Mouse (Mus musculus) midbrain, embryonic 15.5 days (tissue): ENCODE measurements around the gene Il2rg. TPM values are rescaled to one million over a fixed set of nuclear protein-coding genes. Genes with fewer than 3 reads are reported as not detected.
A peak's percentile ranks its signal among the peaks of the same experiment; 100 is the strongest.

Experiments used
- ATAC-seq: fragments of 200-750 bp; cut with Nextera tagmentation; replicated peaks from 2 replicates; pipeline ENCODE4 v1.8.0; 2017; ENCODE audit warnings: moderate TSS enrichment
- H3K27ac ChIP-seq: fragments of 300-500 bp; sonication (generic); 2 replicates; pipeline ENCODE4 v1.5.1; 2015; ENCODE audit warnings: mild to moderate bottlenecking, inconsistent platforms
- H3K27me3 ChIP-seq: fragments of 300-500 bp; sonication (generic); replicated peaks from 2 replicates; pipeline ENCODE4 v1.6.1; 2015; ENCODE audit warnings: inconsistent platforms
- H3K36me3 ChIP-seq: fragments of 300-500 bp; sonication (generic); replicated peaks from 2 replicates; pipeline ENCODE4 v1.6.1; 2015; ENCODE audit warnings: inconsistent platforms
- H3K4me1 ChIP-seq: fragments of 300-500 bp; sonication (generic); 2 replicates; pipeline ENCODE4 v1.6.1; 2015; ENCODE audit warnings: inconsistent platforms
- H3K4me2 ChIP-seq: fragments of 300-500 bp; sonication (generic); 2 replicates; pipeline ENCODE4 v1.6.1; 2015; ENCODE audit warnings: inconsistent platforms, mild to moderate bottlenecking, moderate library complexity
- H3K4me3 ChIP-seq: fragments of 300-500 bp; sonication (generic); 2 replicates; pipeline ENCODE4 v1.5.1; 2015; ENCODE audit warnings: mild to moderate bottlenecking, inconsistent platforms
- H3K9ac ChIP-seq: fragments of 300-500 bp; sonication (generic); 2 replicates; pipeline ENCODE4 v1.6.1; 2015; ENCODE audit warnings: mild to moderate bottlenecking, inconsistent platforms
- H3K9me3 ChIP-seq: fragments of 300-500 bp; sonication (generic); 2 replicates; pipeline ENCODE4 v1.6.1; 2016; ENCODE audit warnings: inconsistent platforms
- WGBS: fragments of 180-500 bp; shearing (Covaris S2); methylation state at CpG from one replicate; pipeline ENCODE4 v1.1.7; 2015; ENCODE audit warnings: mixed read lengths; 5-methylcytosine and 5-hydroxymethylcytosine counted together
- polyA plus RNA-seq: library from polyadenylated mRNA; unstranded; fragments of >200 nt; fragmentation: Nextera tagmentation; extraction: Ambion mirVana; gene quantifications from 2 replicates; pipeline ENCODE4 v1.2.1, GENCODE M21; 2015

Il2rg gene
- polyA plus RNA-seq, 1 experiment from 2014 or later: 7.2 TPM

DNA sequence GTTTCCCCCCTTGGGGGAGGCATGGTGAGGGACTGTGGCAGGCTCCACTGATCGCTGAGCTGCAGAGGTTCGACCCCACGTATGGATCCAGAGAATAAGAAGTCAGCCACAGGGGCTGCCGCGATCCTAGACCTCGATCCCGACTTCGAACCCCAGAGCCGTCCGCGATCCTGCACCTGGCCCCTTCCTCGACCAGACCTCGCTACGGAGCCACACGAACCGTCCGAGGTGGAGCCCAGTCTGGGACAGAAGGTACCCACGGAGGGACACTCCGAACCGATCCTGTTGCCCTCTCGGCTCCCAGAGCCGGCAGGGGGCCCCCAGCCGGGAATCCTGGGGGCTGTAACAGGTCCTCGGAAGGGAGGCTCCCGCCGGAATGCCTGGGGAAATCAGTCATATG is 13.3 kb downstream of the Il2rg start:
- ATAC-seq: peak; percentile 43
- peak overlapping the region; percentile 53 for H3K4me3 ChIP-seq
- no peaks in the 10 kb centered on the region for H3K36me3 ChIP-seq
- peak overlapping the region; percentile 31 for H3K9ac ChIP-seq
- H3K9me3 ChIP-seq: no peaks in the 10 kb centered on the region
- WGBS: 23% methylated on average over 26 of the region's 26 CpGs
- H3K4me2 ChIP-seq: peak overlapping the region; percentile 78
- no peaks in the 10 kb centered on the region for H3K27me3 ChIP-seq
- no peak overlapping the region for H3K27ac ChIP-seq
- peaks cover 9% of the 10 kb centered on the region; the same call in 1 of the 2 replicates for H3K4me1 ChIP-seq

DNA sequence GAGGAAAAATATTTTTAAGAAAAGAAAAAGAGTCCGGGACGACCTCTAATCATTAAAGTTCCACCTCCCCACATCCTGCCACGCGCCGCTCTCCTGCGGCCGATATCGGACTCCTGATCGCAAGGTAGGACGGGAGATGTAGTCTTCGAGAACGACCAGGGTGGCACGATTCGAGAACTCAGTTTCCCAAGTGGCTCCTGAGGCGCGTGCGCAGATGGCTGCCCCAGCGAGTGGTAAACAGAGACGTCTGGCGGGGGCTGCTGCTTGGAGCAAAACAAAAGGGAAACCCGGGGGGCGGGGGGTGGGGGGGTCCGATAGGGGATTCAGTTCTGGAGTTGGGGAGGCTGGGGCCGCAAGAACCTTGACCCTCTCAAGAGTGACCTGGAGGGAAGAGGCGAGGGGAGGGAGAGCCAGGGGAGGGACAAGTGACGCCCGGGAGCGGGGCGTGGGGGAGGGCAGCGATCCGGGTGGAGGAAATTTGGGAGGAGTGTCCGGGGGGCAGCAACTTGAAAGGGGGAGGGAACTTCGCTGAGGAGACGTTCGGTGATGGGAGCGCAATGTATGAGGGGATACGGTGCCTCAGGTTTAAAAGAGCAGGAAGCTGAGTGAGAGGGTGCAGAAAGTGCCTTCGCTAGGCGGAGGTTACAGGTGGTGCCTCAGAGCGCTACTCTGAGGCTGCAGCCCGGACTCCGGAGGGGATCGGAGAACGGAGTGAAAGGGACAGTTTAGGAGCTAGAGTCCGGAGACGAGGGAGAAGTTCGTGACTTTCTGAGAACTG is 13.9 kb downstream of the Il2rg start, which contains the start of gene Foxo4:
Gene Foxo4, plus strand, starts transcription at position 577 of the 778 bp plus-strand sequence.
- Histone ChIP-seq H3K4me1 (peaks cover 9% of the 10 kb centered on the region; the same call in 1 of the 2 replicates), H3K36me3 (no peaks in the 10 kb centered on the region), H3K27ac (no peak within 1 kb of the TSS), H3K4me2 (peak within 1 kb of the TSS; percentile 78), H3K9ac (peak within 1 kb of the TSS; percentile 35), H3K27me3 (no peaks in the 10 kb centered on the region), H3K9me3 (no peaks in the 10 kb centered on the region), H3K4me3 (peak within 1 kb of the TSS; percentile 53)
- WGBS: 19% methylated on average over 47 of the region's 47 CpGs
- ATAC-seq: peak; percentile 95

DNA sequence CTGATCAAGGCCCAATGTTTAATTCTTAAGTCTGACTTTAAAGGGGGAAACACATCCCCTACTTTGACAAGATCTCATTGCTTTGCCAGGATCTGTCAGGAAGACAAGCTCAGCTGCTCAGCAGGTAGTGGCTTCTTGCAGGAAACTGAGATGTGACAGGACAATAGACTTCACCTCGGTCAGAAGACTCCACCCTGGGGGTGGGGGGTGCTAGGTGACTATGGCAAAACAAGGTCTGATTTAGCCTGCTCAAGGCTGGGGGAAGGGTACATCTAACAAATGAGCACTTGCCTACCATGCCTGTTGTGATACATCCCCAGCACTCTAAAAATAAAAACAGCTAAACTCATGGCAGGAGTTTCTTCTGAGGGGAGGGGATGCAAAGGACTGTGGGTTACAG is 23.0 kb downstream of the Il2rg start:
- no peaks in the 10 kb centered on the region for H3K9me3 ChIP-seq
- H3K27ac ChIP-seq: no peak overlapping the region
- no peak overlapping the region for H3K4me3 ChIP-seq
- H3K4me2 ChIP-seq: no peak overlapping the region
- no peak overlapping the region for H3K9ac ChIP-seq
- no peaks in the 10 kb centered on the region for H3K36me3 ChIP-seq
- no peak for ATAC-seq
- no peaks in the 10 kb centered on the region for H3K27me3 ChIP-seq
- H3K4me1 ChIP-seq: no peaks in the 10 kb centered on the region
- WGBS: 8% methylated on average over 1 of the region's 1 CpGs

- Histone ChIP-seq H3K4me3 (peak overlapping the region; percentile 58), H3K27ac (peak overlapping the region; percentile 76), H3K9me3 (no peaks in the 10 kb centered on the region), H3K4me1 (peaks cover 9% of the 10 kb centered on the region), H3K36me3 (no peaks in the 10 kb centered on the region), H3K4me2 (peak overlapping the region; percentile 50), H3K9ac (no peak overlapping the region), H3K27me3 (no peaks in the 10 kb centered on the region; the same call in 1 of the 2 replicates)
- ATAC-seq: no peak
- WGBS: 26% methylated on average over 7 of the region's 7 CpGs
Measured at GRCm38 (mm10) chrX:101222796-101223162, 45.3 kb downstream of the Il2rg start.

GRCm38 (mm10) chrX:101221834-101222795 is 45.9 kb downstream of the Il2rg start, which contains the start of gene Snx12:
Gene Snx12, minus strand, starts transcription at chrX:101222563.
- peak within 1 kb of the TSS; percentile 55 for H3K4me2 ChIP-seq
- H3K4me3 ChIP-seq: peak within 1 kb of the TSS; percentile 58
- H3K9ac ChIP-seq: peak within 1 kb of the TSS; percentile 53
- WGBS: 18% methylated on average over 55 of the region's 55 CpGs
- peak within 1 kb of the TSS; percentile 85 for H3K27ac ChIP-seq
- peak; percentile 99 for ATAC-seq
- H3K4me1 ChIP-seq: peaks cover 9% of the 10 kb centered on the region
- H3K36me3 ChIP-seq: no peaks in the 10 kb centered on the region
- H3K9me3 ChIP-seq: no peaks in the 10 kb centered on the region
- H3K27me3 ChIP-seq: no peaks in the 10 kb centered on the region; the same call in 1 of the 2 replicates

Other genes starting within 250 kb of the Il2rg start
- 0.09 TPM in 1 of 2 replicates, not detected in the other for gene Tex11, start 208.6 kb downstream of the Il2rg start, polyA plus RNA-seq
- gene Slc7a3, start 182.2 kb downstream of the Il2rg start, polyA plus RNA-seq: 6.2 and 6.5 TPM in 2 replicates
- gene Snx12, start 45.7 kb downstream of the Il2rg start, polyA plus RNA-seq: 45.1 and 46.4 TPM in 2 replicates
- gene Foxo4, start 13.7 kb downstream of the Il2rg start, polyA plus RNA-seq: 0.97 TPM in 2 replicates
- not detected in 2 replicates for gene Gm614, start 4.3 kb downstream of the Il2rg start, polyA plus RNA-seq
- not detected in 2 replicates for gene Gm20489, start 768 bp upstream of the Il2rg start, polyA plus RNA-seq
- gene Med12, start 5.8 kb upstream of the Il2rg start, polyA plus RNA-seq: 26.6 and 29.1 TPM in 2 replicates
- 89.5 and 90.3 TPM in 2 replicates for gene Nlgn3, start 30.9 kb upstream of the Il2rg start, polyA plus RNA-seq
- 1.0 and 1.1 TPM in 2 replicates for gene Gjb1, start 108.1 kb upstream of the Il2rg start, polyA plus RNA-seq
- 94.3 and 102 TPM in 2 replicates for gene Zmym3, start 152.6 kb upstream of the Il2rg start, polyA plus RNA-seq
- gene Nono, start 161.1 kb upstream of the Il2rg start, polyA plus RNA-seq: 335 and 336 TPM in 2 replicates
- 1.5 and 1.6 TPM in 2 replicates for gene Itgb1bp2, start 180.8 kb upstream of the Il2rg start, polyA plus RNA-seq